Mouse (Mus musculus) testis, adult 2 months (tissue): Measurements from ENCODE around the gene Olfr444.

Source experiments
- CTCF ChIP-seq: fragments of 200-500 bp; IDR thresholded peaks from 2 replicates; pipeline ENCODE4 v1.5.1; 2012; ENCODE audit warnings: low read depth, mild to moderate bottlenecking, inconsistent platforms, low read length, moderate library complexity; ENCODE audit not compliant: control insufficient read depth, insufficient read depth, insufficient replicate concordance
- POLR2A ChIP-seq: fragments of 200-500 bp; IDR thresholded peaks from 2 replicates; pipeline ENCODE4 v1.6.1; 2012; ENCODE audit warnings: low read depth, mild to moderate bottlenecking, inconsistent platforms, low read length, moderate library complexity; ENCODE audit not compliant: control insufficient read depth

- no peak for TF ChIP-seq CTCF
- no peak for TF ChIP-seq POLR2A
These were observed 27.8 kb upstream of the Olfr444 start, which contains the start of gene Olfr446 for GRCm38 (mm10) chr6:42921077-42921476.
